In genomic region chr11:106736614-106737013, GRCm38 (mm10) we compare ENCODE assay signal across 11 mouse cellular contexts. TPM values are rescaled to one million over a fixed set of nuclear protein-coding genes. Genes with fewer than 3 reads are reported as not detected.
DNase-seq lines count a peak whose midpoint lies in the region; ATAC-seq and TF ChIP-seq lines count a peak whose summit lies in the region.
"Had no signal": no experiment of that assay in that cellular context is flagged by ENCODE, and none has a peak within 500 bp of the region (broad histone marks: within the 10 kb centered on the region; RNA-seq: fewer than 3 reads in every experiment).

No protein-coding gene starts in this region.

- TF ChIP-seq CTCF in kidney, adult 2 months (conservative IDR thresholded peaks at IDR 0.05; ENCODE audit: insufficient read depth, insufficient read length, low read depth, low read length): no peak
- no peak for TF ChIP-seq CTCF in thymus, adult 2 months (IDR thresholded peaks at IDR 0.05; ENCODE audit: borderline replicate concordance, control insufficient read depth, extremely low read depth, insufficient read depth, low read length, poor library complexity)

- 79% methylated on average over 3 of the region's 3 CpGs for WGBS in kidney, adult 2 months
- WGBS in embryonic facial prominence, embryonic 10.5 days: 53% methylated on average over 3 of the region's 3 CpGs
- 38% methylated on average over 3 of the region's 3 CpGs for WGBS in forebrain, embryonic 14.5 days
- 27% methylated on average over 3 of the region's 3 CpGs for WGBS in midbrain, embryonic 10.5 days
- WGBS in thymus, adult 2 months: 97% methylated on average over 3 of the region's 3 CpGs

- no peaks in the 10 kb centered on the region for H3K27me3 ChIP-seq in kidney, adult 2 months (replicated peaks; ENCODE audit: control insufficient read depth, insufficient read depth, low read length)
- no peaks in the 10 kb centered on the region for H3K27me3 ChIP-seq in embryonic facial prominence, embryonic 10.5 days (replicated peaks; ENCODE audit: low read depth, poor library complexity, severe bottlenecking)
- H3K27me3 ChIP-seq in forebrain, embryonic 14.5 days (replicated peaks; ENCODE audit: control insufficient read depth, insufficient read depth, low read length): no peaks in the 10 kb centered on the region
- peaks cover 5% of the 10 kb centered on the region; the same call in 1 of the 2 replicates for H3K27me3 ChIP-seq in midbrain, embryonic 10.5 days (ENCODE audit: low read depth, poor library complexity, severe bottlenecking)
- H3K27me3 ChIP-seq in thymus, adult 2 months (ENCODE audit: control insufficient read depth, insufficient read depth, low read length): no peaks in the 10 kb centered on the region

- TF ChIP-seq POLR2A in kidney, adult 2 months (IDR thresholded peaks at IDR 0.05; ENCODE audit: low read depth, low read length): no peak
- no peak for TF ChIP-seq POLR2A in thymus, adult 2 months (IDR thresholded peaks at IDR 0.05; ENCODE audit: control insufficient read depth, extremely low read depth, insufficient read depth, low read length, poor library complexity)

- H3K27ac ChIP-seq in kidney, adult 2 months (ENCODE audit: insufficient read depth, low read depth, low read length): peak overlapping the region; percentile 66
- H3K27ac ChIP-seq in embryonic facial prominence, embryonic 10.5 days (replicated peaks): peak overlapping the region; percentile 75
- peak overlapping the region; percentile 75 for H3K27ac ChIP-seq in forebrain, embryonic 14.5 days (ENCODE audit: low read depth, low read length)
- H3K27ac ChIP-seq in midbrain, embryonic 10.5 days (replicated peaks): peak overlapping the region; percentile 85
- H3K27ac ChIP-seq in thymus, adult 2 months (ENCODE audit: control insufficient read depth, insufficient read depth, low read length): no peak overlapping the region

- no peaks in the 10 kb centered on the region for H3K9me3 ChIP-seq in embryonic facial prominence, embryonic 10.5 days
- H3K9me3 ChIP-seq in forebrain, embryonic 14.5 days (replicated peaks; ENCODE audit: control insufficient read depth, low read length): no peaks in the 10 kb centered on the region
- no peaks in the 10 kb centered on the region for H3K9me3 ChIP-seq in midbrain, embryonic 10.5 days (replicated peaks)

- H3K4me3 ChIP-seq in kidney, adult 2 months (ENCODE audit: insufficient read depth, low read depth, low read length): no peak overlapping the region
- no peak overlapping the region for H3K4me3 ChIP-seq in embryonic facial prominence, embryonic 10.5 days
- no peak overlapping the region for H3K4me3 ChIP-seq in forebrain, embryonic 14.5 days (ENCODE audit: low read depth, low read length)
- no peak overlapping the region for H3K4me3 ChIP-seq in midbrain, embryonic 10.5 days
- H3K4me3 ChIP-seq in thymus, adult 2 months (ENCODE audit: control insufficient read depth, insufficient read depth, low read length): no peak overlapping the region

- H3K9ac ChIP-seq in forebrain, embryonic 14.5 days (ENCODE audit: low read length): peak overlapping the region; percentile 54

- H3K36me3 ChIP-seq in kidney, adult 2 months (ENCODE audit: control insufficient read depth, insufficient read depth, low read length): no peaks in the 10 kb centered on the region
- H3K36me3 ChIP-seq in embryonic facial prominence, embryonic 10.5 days (replicated peaks): no peaks in the 10 kb centered on the region
- H3K36me3 ChIP-seq in forebrain, embryonic 14.5 days (ENCODE audit: control insufficient read depth, insufficient read depth, low read length): no peaks in the 10 kb centered on the region
- no peaks in the 10 kb centered on the region for H3K36me3 ChIP-seq in midbrain, embryonic 10.5 days
- H3K36me3 ChIP-seq in thymus, adult 2 months (ENCODE audit: control insufficient read depth, insufficient read depth, low read length): peaks cover 1% of the 10 kb centered on the region; the same call in 1 of the 2 replicates

- H3K4me1 ChIP-seq in kidney, adult 2 months (ENCODE audit: control insufficient read depth, insufficient read depth, low read length): no peaks in the 10 kb centered on the region; the same call in 1 of the 2 replicates
- peaks cover 22% of the 10 kb centered on the region for H3K4me1 ChIP-seq in embryonic facial prominence, embryonic 10.5 days
- H3K4me1 ChIP-seq in forebrain, embryonic 14.5 days (ENCODE audit: control insufficient read depth, insufficient read depth, low read length): peaks cover 13% of the 10 kb centered on the region
- H3K4me1 ChIP-seq in midbrain, embryonic 10.5 days: peaks cover 29% of the 10 kb centered on the region
- H3K4me1 ChIP-seq in thymus, adult 2 months (replicated peaks; ENCODE audit: control insufficient read depth, insufficient read depth, low read length): peaks cover 3% of the 10 kb centered on the region; the same call in 1 of the 2 replicates

- H3K4me2 ChIP-seq in forebrain, embryonic 14.5 days (ENCODE audit: low read length): no peak overlapping the region

- DNase-seq in kidney, adult 2 months: no peak
- no peak for DNase-seq in kidney, adult 11 months
- no peak for DNase-seq in embryonic facial prominence, embryonic 10.5 days (ENCODE audit: low spot score)
- DNase-seq in forebrain, embryonic 14.5 days (ENCODE audit: low spot score): no peak
- DNase-seq in midbrain, embryonic 10.5 days (ENCODE audit: low spot score): peak; percentile 23
- no peak for DNase-seq in thymus, adult 2 months
- no peak for DNase-seq in thymus, postnatal 4 days
- DNase-seq in testis, postnatal 14 days (ENCODE audit: low spot score): no peak
- DNase-seq: cerebellum, adult 8-10 months; lung, adult 2 months; thymus, postnatal 36 days had no signal

- peak; percentile 9; the same call in 1 of the 2 replicates for ATAC-seq in forebrain, embryonic 14.5 days

RNA-seq across cellular contexts. Expression of gene Pecam1, which starts 13.8 kb away (rescaled TPM):
- 56.8 and 60.4 TPM in 2 replicates for polyA plus RNA-seq in kidney, adult 2 months (2012; rRNA removed)
- 17.3 and 20.8 TPM in 2 replicates for polyA plus RNA-seq in embryonic facial prominence, embryonic 10.5 days (2016; fragmentation: Nextera tagmentation; extraction: Ambion mirVana)
- polyA plus RNA-seq in forebrain, embryonic 14.5 days (2014; fragmentation: Nextera tagmentation; extraction: Ambion mirVana): 15.0 and 16.8 TPM in 2 replicates
- 15.3 and 17.2 TPM in 2 replicates for polyA plus RNA-seq in midbrain, embryonic 10.5 days (2016; fragmentation: Nextera tagmentation; extraction: Ambion mirVana)
- 56.6 and 57.9 TPM in 2 replicates for polyA plus RNA-seq in thymus, adult 2 months (2012; rRNA removed)

RNA-seq across cellular contexts. Expression of gene Milr1, which starts 14.4 kb away (rescaled TPM):
- 0.27 and 0.66 TPM in 2 replicates for polyA plus RNA-seq in kidney, adult 2 months (2012; rRNA removed)
- 0.59 and 1.1 TPM in 2 replicates for polyA plus RNA-seq in embryonic facial prominence, embryonic 10.5 days (2016; fragmentation: Nextera tagmentation; extraction: Ambion mirVana)
- 0.61 and 0.78 TPM in 2 replicates for polyA plus RNA-seq in forebrain, embryonic 14.5 days (2014; fragmentation: Nextera tagmentation; extraction: Ambion mirVana)
- 0.67 and 1.1 TPM in 2 replicates for polyA plus RNA-seq in midbrain, embryonic 10.5 days (2016; fragmentation: Nextera tagmentation; extraction: Ambion mirVana)
- 2.8 and 3.6 TPM in 2 replicates for polyA plus RNA-seq in thymus, adult 2 months (2012; rRNA removed)

RNA-seq across cellular contexts. Expression of gene Polg2, which starts 42.7 kb away (rescaled TPM):
- 6.3 and 7.2 TPM in 2 replicates for polyA plus RNA-seq in kidney, adult 2 months (2012; rRNA removed)
- polyA plus RNA-seq in embryonic facial prominence, embryonic 10.5 days (2016; fragmentation: Nextera tagmentation; extraction: Ambion mirVana): 9.9 and 11.2 TPM in 2 replicates
- 9.1 and 10.1 TPM in 2 replicates for polyA plus RNA-seq in forebrain, embryonic 14.5 days (2014; fragmentation: Nextera tagmentation; extraction: Ambion mirVana)
- polyA plus RNA-seq in midbrain, embryonic 10.5 days (2016; fragmentation: Nextera tagmentation; extraction: Ambion mirVana): 10.2 and 10.7 TPM in 2 replicates
- 11.1 and 11.8 TPM in 2 replicates for polyA plus RNA-seq in thymus, adult 2 months (2012; rRNA removed)

RNA-seq across cellular contexts. Expression of gene Ddx5, which starts 52.4 kb away (rescaled TPM):
- 253 and 261 TPM in 2 replicates for polyA plus RNA-seq in kidney, adult 2 months (2012; rRNA removed)
- 312 and 326 TPM in 2 replicates for polyA plus RNA-seq in embryonic facial prominence, embryonic 10.5 days (2016; fragmentation: Nextera tagmentation; extraction: Ambion mirVana)
- 504 and 550 TPM in 2 replicates for polyA plus RNA-seq in forebrain, embryonic 14.5 days (2014; fragmentation: Nextera tagmentation; extraction: Ambion mirVana)
- 295 and 331 TPM in 2 replicates for polyA plus RNA-seq in midbrain, embryonic 10.5 days (2016; fragmentation: Nextera tagmentation; extraction: Ambion mirVana)
- polyA plus RNA-seq in thymus, adult 2 months (2012; rRNA removed): 722 and 855 TPM in 2 replicates

RNA-seq across cellular contexts. Expression of gene Cep95, which starts 52.4 kb away (rescaled TPM):
- polyA plus RNA-seq in kidney, adult 2 months (2012; rRNA removed): 2.2 and 3.6 TPM in 2 replicates
- 17.6 and 19.7 TPM in 2 replicates for polyA plus RNA-seq in embryonic facial prominence, embryonic 10.5 days (2016; fragmentation: Nextera tagmentation; extraction: Ambion mirVana)
- polyA plus RNA-seq in forebrain, embryonic 14.5 days (2014; fragmentation: Nextera tagmentation; extraction: Ambion mirVana): 12.2 and 14.2 TPM in 2 replicates
- 18.0 and 19.1 TPM in 2 replicates for polyA plus RNA-seq in midbrain, embryonic 10.5 days (2016; fragmentation: Nextera tagmentation; extraction: Ambion mirVana)
- polyA plus RNA-seq in thymus, adult 2 months (2012; rRNA removed): 9.0 and 10.4 TPM in 2 replicates
